Mouse (Mus musculus) megakaryocyte-erythroid progenitor cell, adult 5-6 weeks (primary cell): ENCODE data around the gene Hspa1a. TPM values are rescaled to one million over a fixed set of nuclear protein-coding genes. Genes with fewer than 3 reads are reported as not detected.

Source experiments
- ATAC-seq: replicated peaks from 2 replicates; pipeline ENCODE4 v1.8.0; 2016; ENCODE audit warnings: mild to moderate bottlenecking, inconsistent platforms; ENCODE audit not compliant: severe bottlenecking, poor library complexity, low FRiP score, low TSS enrichment
- total RNA-seq, 2 experiments: library from RNA; stranded (forward) in 1 of 2; stranded (reverse) in 1 of 2; fragments of 200-1000, 215-1000 nt in 1 of 2; fragments of >200 nt in 1 of 2; fragmentation: Nextera tagmentation in 1 of 2; gene quantifications; 2 replicates each; pipeline ENCODE4 v1.2.3; 2014 to 2017

The Hspa1a gene
- total RNA-seq, 2 experiments from 2014 or later = 10.1 to 43.3 TPM

DNA sequence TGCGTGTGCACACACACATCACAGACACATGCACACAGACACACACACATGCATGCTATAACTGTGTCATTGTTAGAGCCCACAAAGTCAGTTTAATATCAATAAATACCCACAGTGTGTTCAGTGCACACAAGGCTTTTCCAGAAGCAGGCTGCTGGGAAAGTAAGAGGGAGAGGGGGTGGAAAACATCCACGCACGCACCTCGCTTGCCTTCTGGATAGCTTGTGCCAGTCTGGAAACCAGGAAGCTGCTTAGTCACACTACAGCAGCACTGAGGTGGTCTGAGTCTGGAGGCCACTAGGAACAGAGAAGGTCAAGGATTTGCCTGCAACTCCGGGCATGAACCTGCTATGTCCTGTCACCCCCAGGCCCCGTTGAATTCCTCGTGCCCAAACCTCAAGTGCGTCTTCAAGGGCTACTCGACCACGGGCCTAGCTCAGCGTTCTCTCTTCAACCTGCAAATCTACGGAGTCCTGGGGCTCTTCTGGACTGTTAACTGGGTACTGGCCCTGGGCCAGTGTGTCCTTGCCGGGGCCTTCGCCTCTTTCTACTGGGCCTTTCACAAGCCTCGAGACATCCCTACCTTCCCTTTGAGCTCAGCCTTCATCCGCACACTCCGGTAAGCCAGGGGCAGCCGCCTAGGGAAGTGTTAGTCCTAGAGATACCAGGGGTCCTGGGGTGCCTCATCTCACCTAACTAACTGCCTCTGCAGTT is 44.5 kb downstream of the Hspa1a start:
- no peak for ATAC-seq

DNA sequence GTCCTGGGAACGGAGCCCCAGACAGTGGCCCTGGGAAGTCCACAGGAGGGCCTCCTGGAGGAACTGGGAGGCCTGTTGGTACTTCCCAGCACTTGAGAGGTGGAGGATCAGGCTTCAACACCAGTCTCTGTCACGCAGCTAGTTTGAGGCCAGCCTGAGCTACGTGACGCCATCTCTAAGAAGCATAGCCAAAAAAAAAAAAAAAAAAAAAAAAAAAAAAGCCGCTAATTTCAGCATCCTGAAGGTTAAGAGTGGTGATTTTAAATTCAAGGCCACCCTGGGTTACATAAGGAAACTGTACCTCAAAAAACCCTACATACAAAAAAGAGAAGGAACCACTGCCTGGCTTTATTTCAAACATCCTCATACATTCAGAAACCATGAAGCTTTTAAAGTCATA is 47.7 kb downstream of the Hspa1a start:
- no peak for ATAC-seq

- peak; percentile 42; the same call in 1 of the 2 replicates for ATAC-seq
These were observed 49.0 kb downstream of the Hspa1a start for GRCm38 (mm10) chr17:34922939-34923338.

Other genes with a start within 250 kb of the Hspa1a start
Only the 30 nearest of the 43 such genes appear.
- 26.8 and 48.2 TPM in 2 replicates for gene Stk19, start 135.2 kb downstream of the Hspa1a start, total RNA-seq (2014; fragmentation: Nextera tagmentation)
- gene Stk19, start 135.2 kb downstream of the Hspa1a start, total RNA-seq (2017) = 14.8 and 30.6 TPM in 2 replicates
- 60.8 and 63.4 TPM in 2 replicates for gene Dxo, start 135.1 kb downstream of the Hspa1a start, total RNA-seq (2014; fragmentation: Nextera tagmentation)
- gene Dxo, start 135.1 kb downstream of the Hspa1a start, total RNA-seq (2017) = 24.4 and 28.1 TPM in 2 replicates
- 57.6 and 64.6 TPM in 2 replicates for gene Skiv2l, start 121.9 kb downstream of the Hspa1a start, total RNA-seq (2014; fragmentation: Nextera tagmentation)
- 21.0 and 24.2 TPM in 2 replicates for gene Skiv2l, start 121.9 kb downstream of the Hspa1a start, total RNA-seq (2017)
- gene Nelfe, start 121.8 kb downstream of the Hspa1a start, total RNA-seq (2014; fragmentation: Nextera tagmentation) = 59.5 and 64.1 TPM in 2 replicates
- gene Nelfe, start 121.8 kb downstream of the Hspa1a start, total RNA-seq (2017) = 21.0 and 29.6 TPM in 2 replicates
- not detected in 2 replicates for gene Cfb, start 109.6 kb downstream of the Hspa1a start, total RNA-seq (2014; fragmentation: Nextera tagmentation)
- not detected in 2 replicates for gene Cfb, start 109.6 kb downstream of the Hspa1a start, total RNA-seq (2017)
- gene Zbtb12, start 92.7 kb downstream of the Hspa1a start, total RNA-seq (2014; fragmentation: Nextera tagmentation) = 8.0 and 9.4 TPM in 2 replicates
- gene Zbtb12, start 92.7 kb downstream of the Hspa1a start, total RNA-seq (2017) = 4.7 and 10.1 TPM in 2 replicates
- gene Gm20547, start 90.1 kb downstream of the Hspa1a start, total RNA-seq (2014; fragmentation: Nextera tagmentation) = not detected in 2 replicates
- gene Gm20547, start 90.1 kb downstream of the Hspa1a start, total RNA-seq (2017) = not detected in 2 replicates
- 8.6 TPM in 1 of 2 replicates, not detected in the other for gene C2, start 73.9 kb downstream of the Hspa1a start, total RNA-seq (2014; fragmentation: Nextera tagmentation)
- 5.7 and 7.4 TPM in 2 replicates for gene C2, start 73.9 kb downstream of the Hspa1a start, total RNA-seq (2017)
- gene Ehmt2, start 73.7 kb downstream of the Hspa1a start, total RNA-seq (2014; fragmentation: Nextera tagmentation) = 86.2 and 86.5 TPM in 2 replicates
- 72.7 and 83.8 TPM in 2 replicates for gene Ehmt2, start 73.7 kb downstream of the Hspa1a start, total RNA-seq (2017)
- gene Slc44a4, start 57.7 kb downstream of the Hspa1a start, total RNA-seq (2014; fragmentation: Nextera tagmentation) = not detected in 2 replicates
- gene Slc44a4, start 57.7 kb downstream of the Hspa1a start, total RNA-seq (2017) = not detected in 2 replicates
- gene Neu1, start 40.9 kb downstream of the Hspa1a start, total RNA-seq (2014; fragmentation: Nextera tagmentation) = 5.2 and 7.0 TPM in 2 replicates
- 3.7 and 5.4 TPM in 2 replicates for gene Neu1, start 40.9 kb downstream of the Hspa1a start, total RNA-seq (2017)
- 13.6 and 28.5 TPM in 2 replicates for gene Hspa1b, start 12.9 kb downstream of the Hspa1a start, total RNA-seq (2014; fragmentation: Nextera tagmentation)
- 62.5 and 83.5 TPM in 2 replicates for gene Hspa1b, start 12.9 kb downstream of the Hspa1a start, total RNA-seq (2017)
- not detected in 2 replicates for gene Gm20481, start 2.2 kb downstream of the Hspa1a start, total RNA-seq (2014; fragmentation: Nextera tagmentation)
- not detected in 2 replicates for gene Gm20481, start 2.2 kb downstream of the Hspa1a start, total RNA-seq (2017)
- not detected in 2 replicates for gene Hspa1l, start 547 bp upstream of the Hspa1a start, total RNA-seq (2014; fragmentation: Nextera tagmentation)
- not detected in 2 replicates for gene Hspa1l, start 547 bp upstream of the Hspa1a start, total RNA-seq (2017)
- 269 and 281 TPM in 2 replicates for gene Lsm2, start 9.7 kb upstream of the Hspa1a start, total RNA-seq (2014; fragmentation: Nextera tagmentation)
- 34.8 and 79.7 TPM in 2 replicates for gene Lsm2, start 9.7 kb upstream of the Hspa1a start, total RNA-seq (2017)
- 137 and 213 TPM in 2 replicates for gene Vars, start 28.8 kb upstream of the Hspa1a start, total RNA-seq (2014; fragmentation: Nextera tagmentation)
- 226 and 342 TPM in 2 replicates for gene Vars, start 28.8 kb upstream of the Hspa1a start, total RNA-seq (2017)
- 0.31 and 0.54 TPM in 2 replicates for gene Vwa7, start 44.4 kb upstream of the Hspa1a start, total RNA-seq (2014; fragmentation: Nextera tagmentation)
- gene Vwa7, start 44.4 kb upstream of the Hspa1a start, total RNA-seq (2017) = 0.15 and 0.19 TPM in 2 replicates
- gene Sapcd1, start 55.9 kb upstream of the Hspa1a start, total RNA-seq (2014; fragmentation: Nextera tagmentation) = 9.4 and 14.7 TPM in 2 replicates
- gene Sapcd1, start 55.9 kb upstream of the Hspa1a start, total RNA-seq (2017) = 4.2 TPM in 1 of 2 replicates, not detected in the other
- 10.0 and 10.6 TPM in 2 replicates for gene Msh5, start 74.6 kb upstream of the Hspa1a start, total RNA-seq (2014; fragmentation: Nextera tagmentation)
- gene Msh5, start 74.6 kb upstream of the Hspa1a start, total RNA-seq (2017) = 2.4 and 3.1 TPM in 2 replicates
- 126 and 137 TPM in 2 replicates for gene Clic1, start 77.8 kb upstream of the Hspa1a start, total RNA-seq (2014; fragmentation: Nextera tagmentation)
- 137 and 183 TPM in 2 replicates for gene Clic1, start 77.8 kb upstream of the Hspa1a start, total RNA-seq (2017)
- gene Ddah2, start 86.9 kb upstream of the Hspa1a start, total RNA-seq (2014; fragmentation: Nextera tagmentation) = 2.7 and 7.6 TPM in 2 replicates
- 4.6 and 21.4 TPM in 2 replicates for gene Ddah2, start 86.9 kb upstream of the Hspa1a start, total RNA-seq (2017)
- gene Ly6g6c, start 93.2 kb upstream of the Hspa1a start, total RNA-seq (2014; fragmentation: Nextera tagmentation) = not detected in 2 replicates
- gene Ly6g6c, start 93.2 kb upstream of the Hspa1a start, total RNA-seq (2017) = not detected in 2 replicates
- gene Mpig6b, start 94.0 kb upstream of the Hspa1a start, total RNA-seq (2014; fragmentation: Nextera tagmentation) = 0.32 TPM in 1 of 2 replicates, not detected in the other
- not detected in 2 replicates for gene Mpig6b, start 94.0 kb upstream of the Hspa1a start, total RNA-seq (2017)
- not detected in 2 replicates for gene Ly6g6e, start 104.7 kb upstream of the Hspa1a start, total RNA-seq (2014; fragmentation: Nextera tagmentation)
- gene Ly6g6e, start 104.7 kb upstream of the Hspa1a start, total RNA-seq (2017) = not detected in 2 replicates
- gene Ly6g6d, start 105.9 kb upstream of the Hspa1a start, total RNA-seq (2014; fragmentation: Nextera tagmentation) = not detected in 2 replicates
- not detected in 2 replicates for gene Ly6g6d, start 105.9 kb upstream of the Hspa1a start, total RNA-seq (2017)
- gene Ly6g6f, start 113.5 kb upstream of the Hspa1a start, total RNA-seq (2014; fragmentation: Nextera tagmentation) = not detected in 2 replicates
- not detected in 2 replicates for gene Ly6g6f, start 113.5 kb upstream of the Hspa1a start, total RNA-seq (2017)
- gene Abhd16a, start 117.1 kb upstream of the Hspa1a start, total RNA-seq (2014; fragmentation: Nextera tagmentation) = 62.9 and 76.7 TPM in 2 replicates
- 38.5 and 46.7 TPM in 2 replicates for gene Abhd16a, start 117.1 kb upstream of the Hspa1a start, total RNA-seq (2017)
- not detected in 2 replicates for gene Ly6g5c, start 136.1 kb upstream of the Hspa1a start, total RNA-seq (2014; fragmentation: Nextera tagmentation)
- gene Ly6g5c, start 136.1 kb upstream of the Hspa1a start, total RNA-seq (2017) = not detected in 2 replicates
- gene Ly6g5b, start 143.3 kb upstream of the Hspa1a start, total RNA-seq (2014; fragmentation: Nextera tagmentation) = 0.42 and 1.1 TPM in 2 replicates
- 0.99 TPM in 1 of 2 replicates, not detected in the other for gene Ly6g5b, start 143.3 kb upstream of the Hspa1a start, total RNA-seq (2017)
- gene Gpank1, start 149.3 kb upstream of the Hspa1a start, total RNA-seq (2014; fragmentation: Nextera tagmentation) = 30.4 and 31.5 TPM in 2 replicates
- 36.2 and 37.7 TPM in 2 replicates for gene Gpank1, start 149.3 kb upstream of the Hspa1a start, total RNA-seq (2017)